Comparison of ENCODE assay signal across 14 mouse cellular contexts in the genomic region with DNA sequence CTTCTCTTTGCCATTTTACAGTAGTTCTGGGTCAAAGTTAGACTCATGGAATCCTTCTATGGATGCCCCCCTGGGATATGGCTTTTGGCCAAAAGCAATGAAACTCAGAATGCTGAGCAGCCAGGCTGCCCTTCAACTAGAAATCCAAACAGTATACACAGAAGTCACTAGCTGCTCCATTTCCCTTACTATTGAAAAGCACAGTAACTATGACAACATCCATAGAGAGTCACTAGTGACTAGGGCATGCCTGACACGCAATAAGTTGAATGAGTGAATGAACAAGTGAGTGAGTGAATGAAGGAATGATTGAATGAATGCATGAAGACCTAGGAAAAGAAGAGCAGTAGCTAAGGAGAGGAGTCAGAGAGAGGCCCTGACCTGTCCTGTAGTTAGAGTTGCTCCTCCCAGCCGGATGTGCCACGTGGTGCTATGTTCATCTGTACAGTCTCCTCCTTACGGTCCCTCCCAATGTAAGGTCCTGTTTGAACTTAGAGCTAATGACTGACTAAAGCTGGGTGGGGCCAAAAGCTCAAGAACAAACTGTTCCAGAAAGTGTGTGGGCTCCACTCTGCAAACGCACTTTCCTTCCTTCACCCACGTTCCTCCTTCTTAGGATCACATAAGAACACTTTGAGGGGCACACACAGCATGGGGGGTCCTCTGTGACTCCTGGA. TPM values are rescaled to one million over a fixed set of nuclear protein-coding genes. Genes with fewer than 3 reads are reported as not detected.
DNase-seq lines count a peak whose midpoint lies in the region; ATAC-seq and TF ChIP-seq lines count a peak whose summit lies in the region.
"Had no signal": no experiment of that assay in that cellular context is flagged by ENCODE, and none has a peak within 500 bp of the region (broad histone marks: within the 10 kb centered on the region; RNA-seq: fewer than 3 reads in every experiment).

No protein-coding gene starts in this region.

- H3K9me3 ChIP-seq in MEL (replicated peaks; ENCODE audit: insufficient read depth, low read length), result no peaks in the 10 kb centered on the region
- no peaks in the 10 kb centered on the region for H3K9me3 ChIP-seq in kidney, embryonic 15.5 days (replicated peaks)
- no peaks in the 10 kb centered on the region for H3K9me3 ChIP-seq in lung, embryonic 16.5 days (ENCODE audit: control insufficient read depth, low read length)
- no peaks in the 10 kb centered on the region for H3K9me3 ChIP-seq in midbrain, embryonic 14.5 days (ENCODE audit: control insufficient read depth, low read length)
- H3K9me3 ChIP-seq: forebrain, embryonic 12.5 days; heart, embryonic 13.5 days had no signal

- H3K4me1 ChIP-seq in MEL (ENCODE audit: control insufficient read depth in 1 of 2, insufficient read depth in 2 of 2, low read length in 2 of 2), result no peaks in the 10 kb centered on the region
- H3K4me1 ChIP-seq in kidney, embryonic 15.5 days, result 0 out of 2 replicates have a peak, but pooled peaks cover 6% of the 10 kb centered on the region
- H3K4me1 ChIP-seq in lung, embryonic 16.5 days (replicated peaks; ENCODE audit: control insufficient read depth, insufficient read depth, low read length), result 0 out of 2 replicates have a peak, but pooled peaks cover 8% of the 10 kb centered on the region
- no peaks in the 10 kb centered on the region for H3K4me1 ChIP-seq in cerebellum, adult 2 months (ENCODE audit: control insufficient read depth, insufficient read depth, low read length)
- no peaks in the 10 kb centered on the region for H3K4me1 ChIP-seq in midbrain, embryonic 14.5 days (ENCODE audit: control insufficient read depth, insufficient read depth, low read length)
- H3K4me1 ChIP-seq: forebrain, embryonic 12.5 days; hindbrain, embryonic 13.5 days had no signal

- H3K36me3 ChIP-seq in MEL (ENCODE audit: control insufficient read depth in 1 of 2, insufficient read depth in 2 of 2, low read length in 2 of 2), result no peaks in the 10 kb centered on the region
- no peaks in the 10 kb centered on the region for H3K36me3 ChIP-seq in kidney, embryonic 15.5 days
- no peaks in the 10 kb centered on the region for H3K36me3 ChIP-seq in lung, embryonic 16.5 days (ENCODE audit: control insufficient read depth, insufficient read depth, low read length)
- no peaks in the 10 kb centered on the region for H3K36me3 ChIP-seq in midbrain, embryonic 14.5 days (ENCODE audit: control insufficient read depth, insufficient read depth, low read length)
- H3K36me3 ChIP-seq: forebrain, embryonic 12.5 days; heart, embryonic 13.5 days; hindbrain, embryonic 13.5 days had no signal

- WGBS in kidney, embryonic 15.5 days, result 66% methylated on average over 6 of the region's 6 CpGs
- 57% methylated on average over 6 of the region's 6 CpGs for WGBS in lung, embryonic 16.5 days
- 92% methylated on average over 6 of the region's 6 CpGs for WGBS in cerebellum, adult 2 months
- WGBS in midbrain, embryonic 14.5 days, result 87% methylated on average over 6 of the region's 6 CpGs

- no peaks in the 10 kb centered on the region for H3K79me2 ChIP-seq in MEL (ENCODE audit: control insufficient read depth, insufficient read depth, low read length, poor library complexity)

- no peak overlapping the region for H3K4me2 ChIP-seq in kidney, embryonic 15.5 days
- H3K4me2 ChIP-seq in lung, embryonic 16.5 days (ENCODE audit: low read depth, low read length), result no peak overlapping the region
- H3K4me2 ChIP-seq in midbrain, embryonic 14.5 days (ENCODE audit: low read length), result no peak overlapping the region
- H3K4me2 ChIP-seq: forebrain, embryonic 12.5 days; heart, embryonic 13.5 days; hindbrain, embryonic 13.5 days had no signal

- TF ChIP-seq CTCF in MEL (IDR thresholded peaks at IDR 0.05 in 2 of 3, conservative IDR thresholded peaks at IDR 0.05 in 1 of 3; ENCODE audit: control insufficient read depth in 1 of 3, insufficient read depth in 1 of 3, low read depth in 2 of 3, low read length in 3 of 3, poor library complexity in 1 of 3, severe bottlenecking in 1 of 3), result no peak
- no peak for TF ChIP-seq CTCF in cerebellum, adult 2 months (IDR thresholded peaks at IDR 0.05; ENCODE audit: borderline replicate concordance, insufficient read depth, low read depth, low read length)

- H3K9ac ChIP-seq in MEL (ENCODE audit: control insufficient read depth, low read depth, low read length, poor library complexity, severe bottlenecking), result no peak overlapping the region
- no peak overlapping the region for H3K9ac ChIP-seq in kidney, embryonic 15.5 days
- no peak overlapping the region for H3K9ac ChIP-seq in lung, embryonic 16.5 days (ENCODE audit: low read length)
- H3K9ac ChIP-seq in midbrain, embryonic 14.5 days (replicated peaks; ENCODE audit: low read length), result no peak overlapping the region
- H3K9ac ChIP-seq: forebrain, embryonic 12.5 days; heart, embryonic 13.5 days; hindbrain, embryonic 13.5 days had no signal

- no peaks in the 10 kb centered on the region for H3K27me3 ChIP-seq in MEL (ENCODE audit: control insufficient read depth in 1 of 2, insufficient read depth in 2 of 2, low read length in 2 of 2)
- no peaks in the 10 kb centered on the region for H3K27me3 ChIP-seq in kidney, embryonic 15.5 days
- H3K27me3 ChIP-seq in lung, embryonic 16.5 days (ENCODE audit: control insufficient read depth, insufficient read depth, low read depth, low read length), result no peaks in the 10 kb centered on the region
- H3K27me3 ChIP-seq in cerebellum, adult 2 months (ENCODE audit: control insufficient read depth, insufficient read depth, low read length), result no peaks in the 10 kb centered on the region
- no peaks in the 10 kb centered on the region for H3K27me3 ChIP-seq in midbrain, embryonic 14.5 days (ENCODE audit: control insufficient read depth, insufficient read depth, low read length)
- H3K27me3 ChIP-seq: forebrain, embryonic 12.5 days; heart, embryonic 13.5 days; hindbrain, embryonic 13.5 days had no signal

- no peak overlapping the region for H3K27ac ChIP-seq in MEL (ENCODE audit: control insufficient read depth, low read depth, low read length)
- H3K27ac ChIP-seq in kidney, embryonic 15.5 days, result no peak overlapping the region
- H3K27ac ChIP-seq in lung, embryonic 16.5 days (ENCODE audit: low read length), result peak overlapping the region; percentile 36
- H3K27ac ChIP-seq in cerebellum, adult 2 months (ENCODE audit: insufficient read depth, low read length), result no peak overlapping the region
- no peak overlapping the region for H3K27ac ChIP-seq in midbrain, embryonic 14.5 days (replicated peaks; ENCODE audit: low read depth, low read length)
- H3K27ac ChIP-seq: forebrain, embryonic 12.5 days; heart, embryonic 13.5 days; hindbrain, embryonic 13.5 days had no signal

- H3K4me3 ChIP-seq in MEL (ENCODE audit: control insufficient read depth in 1 of 2, insufficient read depth in 1 of 2, low read depth in 2 of 2, low read length in 2 of 2), result no peak overlapping the region
- no peak overlapping the region for H3K4me3 ChIP-seq in kidney, embryonic 15.5 days (replicated peaks)
- no peak overlapping the region for H3K4me3 ChIP-seq in lung, embryonic 16.5 days (ENCODE audit: low read length)
- H3K4me3 ChIP-seq in cerebellum, adult 2 months (replicated peaks; ENCODE audit: insufficient read depth, low read depth, low read length), result no peak overlapping the region
- no peak overlapping the region for H3K4me3 ChIP-seq in midbrain, embryonic 14.5 days (replicated peaks; ENCODE audit: low read depth, low read length)
- H3K4me3 ChIP-seq: forebrain, embryonic 12.5 days; heart, embryonic 13.5 days; hindbrain, embryonic 13.5 days had no signal

- TF ChIP-seq EP300 in MEL (IDR thresholded peaks at IDR 0.05; ENCODE audit: low read depth in 1 of 2, low read length in 2 of 2), result no peak

- peak; percentile 90 for ATAC-seq in kidney, embryonic 15.5 days (replicated peaks; ENCODE audit: low FRiP score)
- ATAC-seq in lung, embryonic 16.5 days (ENCODE audit: low read depth), result peak; percentile 89
- no peak for ATAC-seq in midbrain, embryonic 14.5 days (ENCODE audit: low FRiP score, low TSS enrichment)

- DNase-seq in MEL (ENCODE audit: low read depth, low spot score) (peak; percentile 27), NIH3T3 (ENCODE audit: low read depth) (peak; percentile 11)
- DNase-seq in cerebellum, adult 2 months, result no peak
- DNase-seq in midbrain, embryonic 14.5 days, result no peak
- no peak for DNase-seq in embryo, embryonic 9.5 days (ENCODE audit: extremely low spot score)
- no peak for DNase-seq in thymus, adult 18-20 months
- DNase-seq: adrenal gland, postnatal 25 days; gastrocnemius, postnatal 14 days; right cerebral cortex, postnatal 4 days had no signal

- TF ChIP-seq RAD21 in MEL (IDR thresholded peaks at IDR 0.05; ENCODE audit: low read depth, low read length), result no peak

- no peak for TF ChIP-seq POLR2A in MEL (IDR thresholded peaks at IDR 0.05; ENCODE audit: control insufficient read depth in 1 of 2, insufficient read depth in 1 of 2, low read depth in 1 of 2, low read length in 2 of 2, poor library complexity in 1 of 2)
- no peak for TF ChIP-seq POLR2A in cerebellum, adult 2 months (IDR thresholded peaks at IDR 0.05; ENCODE audit: borderline replicate concordance, insufficient read depth, low read length)

TF ChIP-seq in MEL, 35 proteins besides CTCF, POLR2A, EP300 and RAD21:
- no peak for TF ChIP-seq ZKSCAN1 (IDR thresholded peaks at IDR 0.05; ENCODE audit: low read depth, low read length)
- TF ChIP-seq ZMIZ1 (IDR thresholded peaks at IDR 0.05; ENCODE audit: low read depth, low read length), result no peak
- TF ChIP-seq MYB (IDR thresholded peaks at IDR 0.05; ENCODE audit: low read depth, low read length), result no peak
- no peak for TF ChIP-seq MAZ (IDR thresholded peaks at IDR 0.05; ENCODE audit: low read depth, low read length)

RNA-seq across cellular contexts. Expression of gene Bhlhe40, which starts 22.1 kb away (rescaled TPM):
- total RNA-seq in MEL (2012; rRNA removed), result 15.8 and 15.9 TPM in 2 replicates
- polyA plus RNA-seq in MEL (2012; ENCODE audit: insufficient read depth in 1 of 2, insufficient read length in 2 of 2, low read depth in 1 of 2, low replicate concordance in 2 of 2, missing spikeins in 1 of 2), result 10 to 100 TPM in 1 of 2 experiments, not detected in 1; 21.6 TPM
- polyA plus RNA-seq in kidney, embryonic 15.5 days (2015; fragmentation: Nextera tagmentation; extraction: Ambion mirVana), result 15.9 and 16.0 TPM in 2 replicates
- 14.8 and 16.2 TPM in 2 replicates for polyA plus RNA-seq in lung, embryonic 16.5 days (2015; fragmentation: Nextera tagmentation; extraction: Ambion mirVana)
- 44.3 and 49.0 TPM in 2 replicates for polyA plus RNA-seq in cerebellum, adult 2 months (2012; rRNA removed)
- 3.8 and 4.6 TPM in 2 replicates for polyA plus RNA-seq in midbrain, embryonic 14.5 days (2014; fragmentation: Nextera tagmentation; extraction: Ambion mirVana)

Comparison
In these comparisons a context has a peak if more than half of its experiments do, and no peak if none do; other contexts are left out.
1. DNase-seq: peak in MEL (single experiment) and NIH3T3 (single experiment); none in cerebellum, adult 2 months (0 of 2), midbrain, embryonic 14.5 days (single experiment), embryo, embryonic 9.5 days (single experiment) and thymus, adult 18-20 months (0 of 2).